Mouse (Mus musculus) limb, embryonic 11.5 days (tissue): ENCODE measurements around the gene Spon1. TPM values are rescaled to one million over a fixed set of nuclear protein-coding genes. Genes with fewer than 3 reads are reported as not detected.

Experiments
- ATAC-seq: fragments of 200-750 bp; cut with Nextera tagmentation; 2 replicates; pipeline ENCODE4 v1.8.0; 2017; ENCODE audit warnings: low read depth; ENCODE audit not compliant: insufficient number of reproducible peaks, low FRiP score, low TSS enrichment
- DNase-seq: peaks from one replicate; pipeline ENCODE4 v3.0.0-alpha.2; 2015; ENCODE audit warnings: low spot score
- H3K27ac ChIP-seq: fragments of 300-500 bp; sonication (generic); replicated peaks from 2 replicates; pipeline ENCODE4 v1.5.1; 2014; ENCODE audit warnings: low read depth, mild to moderate bottlenecking, low read length
- H3K27me3 ChIP-seq: fragments of 300-500 bp; sonication (generic); 2 replicates; pipeline ENCODE4 v1.6.1; 2014; ENCODE audit warnings: mild to moderate bottlenecking, low read length, mixed read lengths; ENCODE audit not compliant: control insufficient read depth, insufficient read depth
- H3K36me3 ChIP-seq: fragments of 300-500 bp; sonication (generic); 2 replicates; pipeline ENCODE4 v1.6.1; 2014; ENCODE audit warnings: mild to moderate bottlenecking, low read length, moderate library complexity, mixed read lengths; ENCODE audit not compliant: control insufficient read depth, insufficient read depth
- H3K4me1 ChIP-seq: fragments of 300-500 bp; sonication (generic); 2 replicates; pipeline ENCODE4 v1.6.1; 2014; ENCODE audit warnings: low read length, mixed read lengths; ENCODE audit not compliant: control insufficient read depth, insufficient read depth
- H3K4me2 ChIP-seq: fragments of 300-500 bp; sonication (generic); 2 replicates; pipeline ENCODE4 v1.6.1; 2014; ENCODE audit warnings: low read depth, mild to moderate bottlenecking, moderate library complexity; ENCODE audit not compliant: severe bottlenecking
- H3K4me3 ChIP-seq: fragments of 300-500 bp; sonication (generic); 2 replicates; pipeline ENCODE4 v1.5.1; 2014; ENCODE audit warnings: low read depth, low read length
- H3K9ac ChIP-seq: fragments of 300-500 bp; sonication (generic); 2 replicates; pipeline ENCODE4 v1.6.1; 2014; ENCODE audit warnings: mild to moderate bottlenecking, low read length
- H3K9me3 ChIP-seq: fragments of 300-500 bp; sonication (generic); 2 replicates; pipeline ENCODE4 v1.6.1; 2016; ENCODE audit warnings: low read length; ENCODE audit not compliant: control insufficient read depth
- WGBS: fragments of 180-500 bp; shearing (Covaris S2); extraction: QIAGEN DNeasy Blood & Tissue Kit; methylation state at CpG from one replicate; pipeline ENCODE4 v1.1.7; 2014; 5-methylcytosine and 5-hydroxymethylcytosine counted together
- polyA plus RNA-seq: library from polyadenylated mRNA; unstranded; fragments of >200 nt; fragmentation: Nextera tagmentation; extraction: Ambion mirVana; gene quantifications from 2 replicates; pipeline ENCODE4 v1.2.1, GENCODE M21; 2014

Gene Spon1
- polyA plus RNA-seq, 1 experiment from 2014 or later: 3.8 TPM

GRCm38 (mm10) chr7:114016001-114016949 lies 250.5 kb downstream of the Spon1 start:
- ATAC-seq: no peak
- H3K36me3 ChIP-seq: no peaks in the 10 kb centered on the region
- WGBS: 83% methylated on average over 8 of the region's 8 CpGs

GRCm38 (mm10) chr7:114018861-114019260 lies 253.1 kb downstream of the Spon1 start:
- H3K27ac ChIP-seq: no peak overlapping the region
- no peak overlapping the region for H3K9ac ChIP-seq
- H3K4me2 ChIP-seq: no peak overlapping the region
- no peak for DNase-seq
- no peak overlapping the region for H3K4me3 ChIP-seq
- H3K36me3 ChIP-seq: no peaks in the 10 kb centered on the region
- H3K27me3 ChIP-seq: no peaks in the 10 kb centered on the region
- no peak for ATAC-seq
- 77% methylated on average over 3 of the region's 3 CpGs for WGBS
- no peaks in the 10 kb centered on the region for H3K4me1 ChIP-seq
- no peaks in the 10 kb centered on the region for H3K9me3 ChIP-seq

More at GRCm38 (mm10) chr7:114016001-114016949, 250.5 kb downstream of the Spon1 start:
- Histone ChIP-seq H3K27ac (no peak overlapping the region), H3K9me3 (no peaks in the 10 kb centered on the region), H3K4me1 (no peaks in the 10 kb centered on the region), H3K4me3 (no peak overlapping the region), H3K4me2 (no peak overlapping the region), H3K9ac (no peak overlapping the region), H3K27me3 (no peaks in the 10 kb centered on the region)
- DNase-seq: no peak

DNA sequence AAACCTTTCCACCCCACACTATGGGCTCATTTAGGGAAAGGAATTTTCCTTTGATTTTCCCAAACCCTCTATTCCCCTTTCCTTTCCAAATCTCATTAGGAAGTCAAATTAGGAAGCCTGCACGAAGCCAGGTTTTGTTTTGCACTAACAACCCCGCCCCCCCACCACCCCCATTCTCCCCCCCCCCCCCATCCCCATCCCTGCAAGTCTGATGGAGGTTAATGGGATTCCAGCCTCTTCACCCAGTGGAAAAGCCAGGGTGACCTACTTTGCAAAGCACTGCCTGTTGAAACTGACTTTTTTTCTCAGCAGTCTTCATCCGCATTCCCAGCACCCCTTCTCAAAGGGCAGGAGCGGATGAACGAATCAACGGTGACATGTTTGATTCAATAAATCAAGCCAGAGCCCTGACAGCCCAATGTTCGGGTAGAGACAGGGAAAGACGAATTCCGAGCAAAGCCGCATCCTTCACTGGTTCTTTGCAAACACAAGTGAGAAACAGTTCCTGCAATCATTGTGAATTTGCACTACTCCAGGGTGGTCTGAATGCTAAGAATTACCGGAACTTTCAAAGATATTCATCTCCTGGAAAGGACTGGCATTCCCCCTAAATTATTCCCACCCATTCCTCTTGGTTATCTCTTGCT lies 254.4 kb downstream of the Spon1 start:
- 13% methylated on average over 11 of the region's 11 CpGs for WGBS
- H3K9me3 ChIP-seq: no peaks in the 10 kb centered on the region
- H3K27ac ChIP-seq: no peak overlapping the region
- peak overlapping the region; percentile 12; the same call in 1 of the 2 replicates for H3K4me3 ChIP-seq
- H3K36me3 ChIP-seq: no peaks in the 10 kb centered on the region
- ATAC-seq: no peak
- no peak overlapping the region for H3K9ac ChIP-seq
- H3K4me2 ChIP-seq: peak overlapping the region; percentile 36
- H3K27me3 ChIP-seq: no peaks in the 10 kb centered on the region
- no peaks in the 10 kb centered on the region for H3K4me1 ChIP-seq
- DNase-seq: no peak

DNA sequence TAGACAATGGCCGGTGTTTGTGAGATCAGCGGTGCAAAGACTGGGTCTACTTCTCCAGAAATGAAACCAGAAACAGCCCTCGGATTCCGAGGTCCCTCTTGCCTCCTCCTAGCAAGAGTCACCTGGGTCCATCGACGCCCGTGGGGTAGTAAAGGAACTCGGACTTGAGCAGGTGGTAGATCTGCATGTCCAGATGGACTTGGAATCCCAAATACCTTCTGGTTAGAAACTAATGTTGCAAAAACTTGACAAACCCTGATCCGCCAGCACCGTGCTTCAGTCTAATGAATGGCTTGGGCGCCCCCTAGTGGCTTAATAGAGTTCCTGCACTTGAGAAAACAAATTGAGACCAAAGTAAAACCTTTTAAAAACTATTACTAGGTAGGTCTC lies 254.9 kb downstream of the Spon1 start:
- Histone ChIP-seq H3K4me2 (peak overlapping the region; percentile 36), H3K4me3 (peak overlapping the region; percentile 12; the same call in 1 of the 2 replicates), H3K9ac (no peak overlapping the region), H3K27ac (no peak overlapping the region), H3K36me3 (no peaks in the 10 kb centered on the region), H3K27me3 (no peaks in the 10 kb centered on the region), H3K4me1 (no peaks in the 10 kb centered on the region), H3K9me3 (no peaks in the 10 kb centered on the region)
- 3% methylated on average over 11 of the region's 11 CpGs for WGBS
- peak; percentile 86 for DNase-seq
- peak; percentile 64; the same call in 1 of the 2 replicates for ATAC-seq

- no peaks in the 10 kb centered on the region for H3K4me1 ChIP-seq
- no peaks in the 10 kb centered on the region for H3K27me3 ChIP-seq
- H3K27ac ChIP-seq: no peak overlapping the region
- ATAC-seq: no peak
- no peak overlapping the region for H3K4me3 ChIP-seq
- no peak overlapping the region for H3K9ac ChIP-seq
- H3K9me3 ChIP-seq: no peaks in the 10 kb centered on the region
- no peak for DNase-seq
- 87% methylated on average over 8 of the region's 8 CpGs for WGBS
- no peaks in the 10 kb centered on the region for H3K36me3 ChIP-seq
- no peak overlapping the region for H3K4me2 ChIP-seq
Observed at GRCm38 (mm10) chr7:114026923-114027322, 261.1 kb downstream of the Spon1 start.

- Histone ChIP-seq H3K9me3 (no peaks in the 10 kb centered on the region), H3K4me1 (no peaks in the 10 kb centered on the region), H3K27ac (no peak overlapping the region), H3K9ac (no peak overlapping the region), H3K4me3 (no peak overlapping the region), H3K4me2 (no peak overlapping the region), H3K36me3 (no peaks in the 10 kb centered on the region), H3K27me3 (no peaks in the 10 kb centered on the region)
- DNase-seq (no peak), ATAC-seq (no peak)
- 85% methylated on average over 3 of the region's 3 CpGs for WGBS
Observed at GRCm38 (mm10) chr7:114027406-114027805, 261.6 kb downstream of the Spon1 start.

DNA sequence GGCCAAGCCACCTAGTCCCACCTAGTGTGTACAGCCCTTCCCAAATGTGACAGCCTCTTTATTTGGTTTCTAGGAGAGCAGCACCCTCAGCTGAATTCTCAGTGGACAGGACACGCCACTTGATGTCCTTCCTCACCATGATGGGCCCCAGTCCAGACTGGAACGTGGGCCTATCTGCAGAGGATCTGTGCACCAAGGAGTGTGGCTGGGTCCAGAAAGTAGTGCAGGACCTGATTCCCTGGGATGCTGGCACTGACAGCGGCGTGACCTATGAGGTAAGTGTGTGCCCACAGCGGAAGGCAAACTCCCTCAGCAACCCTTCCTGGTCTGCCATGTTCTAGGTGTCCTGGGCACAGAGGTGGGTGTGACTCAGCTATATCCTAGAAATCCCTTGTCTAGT lies 263.0 kb downstream of the Spon1 start:
- no peaks in the 10 kb centered on the region for H3K9me3 ChIP-seq
- H3K4me3 ChIP-seq: no peak overlapping the region
- ATAC-seq (no peak), DNase-seq (no peak)
- H3K27ac ChIP-seq: no peak overlapping the region
- no peak overlapping the region for H3K9ac ChIP-seq
- no peaks in the 10 kb centered on the region for H3K27me3 ChIP-seq
- no peak overlapping the region for H3K4me2 ChIP-seq
- no peaks in the 10 kb centered on the region for H3K4me1 ChIP-seq
- WGBS: 91% methylated on average over 5 of the region's 5 CpGs
- H3K36me3 ChIP-seq: no peaks in the 10 kb centered on the region

GRCm38 (mm10) chr7:114029596-114029995 lies 263.8 kb downstream of the Spon1 start:
- no peak overlapping the region for H3K4me3 ChIP-seq
- 90% methylated on average over 6 of the region's 6 CpGs for WGBS
- no peaks in the 10 kb centered on the region for H3K9me3 ChIP-seq
- no peak for ATAC-seq
- no peak overlapping the region for H3K4me2 ChIP-seq
- H3K4me1 ChIP-seq: no peaks in the 10 kb centered on the region
- no peaks in the 10 kb centered on the region for H3K27me3 ChIP-seq
- H3K9ac ChIP-seq: no peak overlapping the region
- H3K27ac ChIP-seq: no peak overlapping the region
- H3K36me3 ChIP-seq: no peaks in the 10 kb centered on the region
- no peak for DNase-seq
